Mouse (Mus musculus) CH12.LX (cell line): Measurements from ENCODE around the gene BC004004. TPM values are rescaled to one million over a fixed set of nuclear protein-coding genes. Genes with fewer than 3 reads are reported as not detected.

Source experiments
- DNase-seq: peaks from one replicate; pipeline ENCODE4 v3.0.0-alpha.2; 2013; ENCODE audit errors: extremely low read depth
- H3K27ac ChIP-seq: 2 replicates; pipeline ENCODE4 v1.5.1; 2012; ENCODE audit warnings: low read depth, mild to moderate bottlenecking, control low read depth, moderate library complexity; ENCODE audit not compliant: insufficient read depth
- H3K27me3 ChIP-seq: replicated peaks from 2 replicates; pipeline ENCODE3; 2012; ENCODE audit warnings: inconsistent platforms
- H3K36me3 ChIP-seq, 2 experiments: replicated peaks in 1 of 2; 2 replicates each; pipeline versions ENCODE3 to v1.6.1; 2012; ENCODE audit warnings: inconsistent platforms in 1 of 2, low read length in 1 of 2, mild to moderate bottlenecking in 1 of 2, mixed read lengths in 1 of 2, moderate library complexity in 1 of 2; ENCODE audit not compliant: control insufficient read depth in 1 of 2, insufficient read depth in 1 of 2
- H3K4me1 ChIP-seq, 2 experiments: 2 replicates each; pipeline ENCODE4 v1.6.1; 2012; ENCODE audit warnings: inconsistent platforms in 1 of 2, moderate library complexity in 1 of 2; ENCODE audit not compliant: insufficient read depth in 2 of 2, control insufficient read depth in 1 of 2
- H3K4me2 ChIP-seq: 2 replicates; pipeline ENCODE4 v1.6.1; 2012; ENCODE audit warnings: low read depth, mild to moderate bottlenecking, control low read depth; ENCODE audit not compliant: poor library complexity, insufficient read depth, severe bottlenecking
- H3K4me3 ChIP-seq, 3 experiments: fragments of 150-350 bp in 1 of 3; sonication (generic) in 1 of 3; replicated peaks in 1 of 3; 2 replicates each; pipeline versions ENCODE3 to v1.5.1; 2011 to 2012; ENCODE audit warnings: low read depth in 2 of 3, low read length in 2 of 3, mild to moderate bottlenecking in 2 of 3, moderate library complexity in 2 of 3, control low read depth in 1 of 3, improper control_type of control experiment in 1 of 3, inconsistent platforms in 1 of 3, mixed read lengths in 1 of 3; ENCODE audit not compliant: poor library complexity in 1 of 3
- H3K79me2 ChIP-seq: replicated peaks from 2 replicates; pipeline ENCODE4 v1.6.1; 2012; ENCODE audit warnings: mild to moderate bottlenecking, moderate library complexity; ENCODE audit not compliant: control insufficient read depth, poor library complexity, insufficient read depth, severe bottlenecking; ENCODE audit errors: extremely low read depth
- H3K9ac ChIP-seq: 2 replicates; pipeline ENCODE4 v1.6.1; 2012; ENCODE audit warnings: low read depth, mild to moderate bottlenecking, control low read depth, moderate library complexity; ENCODE audit not compliant: insufficient read depth
- H3K9me3 ChIP-seq: replicated peaks from 2 replicates; pipeline ENCODE3; 2012; ENCODE audit warnings: low read length, inconsistent platforms, mixed read lengths
- CHD1 ChIP-seq: IDR thresholded peaks from 2 replicates; pipeline ENCODE4 v1.6.1; 2012; ENCODE audit warnings: low read depth, low read length, improper control_type of control experiment, inconsistent platforms
- ELF1 ChIP-seq: IDR thresholded peaks from 2 replicates; pipeline ENCODE4 v1.6.1; 2014; ENCODE audit warnings: low read depth, mild to moderate bottlenecking, inconsistent platforms, low read length, improper control_type of control experiment
- EP300 ChIP-seq: IDR thresholded peaks from 2 replicates; pipeline ENCODE4 v1.6.1; 2011; ENCODE audit warnings: low read length, improper control_type of control experiment
- ETS1 ChIP-seq: conservative IDR thresholded peaks from 2 replicates; pipeline ENCODE4 v1.6.1; 2012; ENCODE audit warnings: low read depth, mild to moderate bottlenecking, inconsistent platforms, low read length, improper control_type of control experiment, moderate library complexity
- JUN ChIP-seq: IDR thresholded peaks from 2 replicates; pipeline ENCODE4 v1.6.1; 2011; ENCODE audit warnings: low read depth, mild to moderate bottlenecking, low read length, improper control_type of control experiment, moderate library complexity; ENCODE audit not compliant: insufficient read depth
- JUND ChIP-seq: conservative IDR thresholded peaks from 2 replicates; pipeline ENCODE4 v1.6.1; 2011; ENCODE audit warnings: low read depth, low read length, improper control_type of control experiment
- MAX ChIP-seq: IDR thresholded peaks from 2 replicates; pipeline ENCODE4 v1.6.1; 2011; ENCODE audit warnings: low read length, improper control_type of control experiment
- MXI1 ChIP-seq: IDR thresholded peaks from 2 replicates; pipeline ENCODE4 v1.6.1; 2011; ENCODE audit warnings: mild to moderate bottlenecking, low read depth, low read length, improper control_type of control experiment
- MYC ChIP-seq: IDR thresholded peaks from 2 replicates; pipeline ENCODE4 v1.6.1; 2011; ENCODE audit warnings: low read depth, mild to moderate bottlenecking, improper control_type of control experiment, low read length
- SIN3A ChIP-seq: IDR thresholded peaks from 2 replicates; pipeline ENCODE4 v1.6.1; 2012; ENCODE audit warnings: low read length, improper control_type of control experiment, inconsistent platforms
- SMC3 ChIP-seq: IDR thresholded peaks from 2 replicates; pipeline ENCODE4 v1.6.1; 2011; ENCODE audit warnings: low read depth, low read length, improper control_type of control experiment
- UBTF ChIP-seq: IDR thresholded peaks from 2 replicates; pipeline ENCODE4 v1.6.1; 2012; ENCODE audit warnings: low read depth, mild to moderate bottlenecking, inconsistent platforms, low read length, improper control_type of control experiment, moderate library complexity
- USF1 ChIP-seq: IDR thresholded peaks from 2 replicates; pipeline ENCODE4 v1.6.1; 2014; ENCODE audit warnings: low read depth, mild to moderate bottlenecking, inconsistent platforms, low read length, improper control_type of control experiment
- ZMIZ1 ChIP-seq: IDR thresholded peaks from 2 replicates; pipeline ENCODE4 v1.6.1; 2012; ENCODE audit warnings: low read depth, mild to moderate bottlenecking, inconsistent platforms, low read length, improper control_type of control experiment
- dilution Hi-C: fragments of 300-500 bp; cut with MboI; formaldehyde crosslinking; loops from 2 replicates; pipeline ENCODE4 v1.14.3; 2020; ENCODE audit warnings: low sequenced_read_pairs; ENCODE audit not compliant: extremely low pct_unique_long_range_greater_than_20kb, extremely low pct_ligation_motif_present
- in situ Hi-C: fragments of 300-500 bp; cut with MboI; formaldehyde crosslinking; loops from 3 replicates; pipeline ENCODE4 v1.14.3; 2019; ENCODE audit warnings: low sequenced_read_pairs, low pct_ligation_motif_present, low pct_unique_long_range_greater_than_20kb, mixed read lengths
- polyA plus RNA-seq: library from polyadenylated mRNA; unstranded; fragments of >175 nt; gene quantifications from 2 replicates; pipeline ENCODE4 v1.2.1, GENCODE M21; 2012; ENCODE audit warnings: low read depth; ENCODE audit not compliant: insufficient read length
- total RNA-seq, 2 experiments: library from RNA; depleted of rRNA; stranded (reverse); fragments of 300-350 nt in 1 of 2; fragments of >200 nt in 1 of 2; gene quantifications; 2 replicates each; pipeline ENCODE4 v1.2.3; 2012 to 2014

Gene BC004004
- total and polyA plus RNA-seq, 3 experiments, result 67.9 to 89.1 (median 75.1) TPM

- no peak for DNase-seq
- Histone ChIP-seq H3K4me2 (peak overlapping the region; percentile 98), H3K9me3 (no peaks in the 10 kb centered on the region), H3K4me3 (peak overlapping the region; percentile 79 to 97 (median 86)), H3K4me1 (peaks cover 3 to 31% of the 10 kb centered on the region in 2 experiments; a peak in 2 of 4 replicates), H3K27me3 (no peaks in the 10 kb centered on the region), H3K36me3 (peaks cover 0 to 7% of the 10 kb centered on the region in 2 experiments), H3K79me2 (peaks cover 19% of the 10 kb centered on the region), H3K9ac (peak overlapping the region; percentile 89), H3K27ac (no peak overlapping the region)
- in situ Hi-C loops (no loop called here), dilution Hi-C loops (no loop called here)
- TF ChIP-seq USF1 (no peak), ZMIZ1 (no peak), CHD1 (no peak; the same call in 1 of the 2 replicates), MYC (peak; percentile 26; the same call in 1 of the 2 replicates), ELF1 (no peak), ETS1 (no peak), SMC3 (no peak)
These were observed 740 bp downstream of the BC004004 start for GRCm38 (mm10) chr17:29269349-29269706.

DNA sequence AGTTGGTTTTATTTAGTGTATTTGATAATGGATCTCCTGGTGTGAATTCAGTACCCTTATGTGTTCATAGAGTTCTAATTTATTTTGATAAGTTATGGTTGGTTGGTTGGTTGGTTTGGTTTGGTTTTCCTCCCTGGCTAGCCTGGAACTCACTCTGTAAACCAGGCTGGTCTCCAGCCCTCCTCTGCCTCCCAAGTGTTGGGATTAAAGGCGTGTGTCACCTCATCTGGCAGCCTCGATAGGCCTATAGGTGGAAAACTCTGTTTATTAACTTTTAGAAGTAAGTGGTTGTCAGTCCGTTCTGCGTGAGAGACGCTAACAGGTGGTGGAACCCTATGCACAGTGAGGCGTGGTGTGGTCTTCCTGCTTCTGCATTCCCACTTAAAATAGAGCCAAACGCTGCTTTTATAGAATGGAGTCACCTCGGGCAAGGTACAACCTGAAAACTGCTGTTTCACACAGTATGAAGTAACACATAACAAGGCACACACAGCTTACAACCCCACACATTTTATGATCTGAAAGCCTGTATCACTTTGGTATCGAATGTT is 1.6 kb downstream of the BC004004 start:
- in situ Hi-C loops (no loop called here), dilution Hi-C loops (no loop called here)
- no peaks in the 10 kb centered on the region for H3K27me3 ChIP-seq
- no peak overlapping the region for H3K27ac ChIP-seq
- H3K9ac ChIP-seq, result peak overlapping the region; percentile 89
- H3K79me2 ChIP-seq, result peaks cover 19% of the 10 kb centered on the region
- H3K9me3 ChIP-seq, result no peaks in the 10 kb centered on the region
- H3K4me2 ChIP-seq, result peak overlapping the region; percentile 98
- peak overlapping the region in 2 of 3 experiments; percentile 79 to 86 for H3K4me3 ChIP-seq
- TF ChIP-seq JUND (0 out of 2 replicates have a peak, but pooled peaks have one; percentile 5), CHD1 (0 out of 2 replicates have a peak, but pooled peaks have one; percentile 43), MYC (peak; percentile 54), MAX (peak; percentile 64; the same call in 1 of the 2 replicates), EP300 (no peak; the same call in 1 of the 2 replicates), MXI1 (peak; percentile 57; the same call in 1 of the 2 replicates), SIN3A (peak; percentile 68; the same call in 1 of the 2 replicates), JUN (no peak), UBTF (no peak), ETS1 (0 out of 2 replicates have a peak, but pooled peaks have one; percentile 7)
- DNase-seq, result no peak
- H3K4me1 ChIP-seq, result peaks cover 3 to 39% of the 10 kb centered on the region in 2 experiments; a peak in 2 of 4 replicates
- peaks cover 0 to 7% of the 10 kb centered on the region in 2 experiments for H3K36me3 ChIP-seq
